Mouse (Mus musculus) brown adipose tissue, adult 24 weeks (tissue): ENCODE data around the gene Vkorc1. TPM values are rescaled to one million over a fixed set of nuclear protein-coding genes. Genes with fewer than 3 reads are reported as not detected.
"Not testable (repeated sequence)": the region's sequence is repeated elsewhere in the genome, so short reads cannot be mapped to it uniquely, and the experiment has no call there.

Experiments
- H3K27ac ChIP-seq: fragments of 200-500 bp; replicated peaks from 2 replicates; pipeline ENCODE4 v1.5.1; 2012; ENCODE audit warnings: low read depth, mild to moderate bottlenecking, low read length
- H3K4me1 ChIP-seq: fragments of 200-500 bp; 2 replicates; pipeline ENCODE4 v1.6.1; 2012; ENCODE audit warnings: low read length, mixed read lengths; ENCODE audit not compliant: control insufficient read depth, insufficient read depth, insufficient read length
- H3K4me3 ChIP-seq: fragments of 200-500 bp; 2 replicates; pipeline ENCODE4 v1.5.1; 2012; ENCODE audit warnings: low read depth, mild to moderate bottlenecking, low read length, moderate library complexity; ENCODE audit not compliant: insufficient read depth
- polyA plus RNA-seq: library from polyadenylated mRNA; stranded (reverse); fragments of >200 nt; gene quantifications from 2 replicates; pipeline ENCODE4 v1.2.4, GENCODE M21; 2012; ENCODE audit not compliant: missing spikeins, insufficient read depth, insufficient read length

Vkorc1 gene
- polyA plus RNA-seq, 1 experiment, result 86.0 TPM

DNA sequence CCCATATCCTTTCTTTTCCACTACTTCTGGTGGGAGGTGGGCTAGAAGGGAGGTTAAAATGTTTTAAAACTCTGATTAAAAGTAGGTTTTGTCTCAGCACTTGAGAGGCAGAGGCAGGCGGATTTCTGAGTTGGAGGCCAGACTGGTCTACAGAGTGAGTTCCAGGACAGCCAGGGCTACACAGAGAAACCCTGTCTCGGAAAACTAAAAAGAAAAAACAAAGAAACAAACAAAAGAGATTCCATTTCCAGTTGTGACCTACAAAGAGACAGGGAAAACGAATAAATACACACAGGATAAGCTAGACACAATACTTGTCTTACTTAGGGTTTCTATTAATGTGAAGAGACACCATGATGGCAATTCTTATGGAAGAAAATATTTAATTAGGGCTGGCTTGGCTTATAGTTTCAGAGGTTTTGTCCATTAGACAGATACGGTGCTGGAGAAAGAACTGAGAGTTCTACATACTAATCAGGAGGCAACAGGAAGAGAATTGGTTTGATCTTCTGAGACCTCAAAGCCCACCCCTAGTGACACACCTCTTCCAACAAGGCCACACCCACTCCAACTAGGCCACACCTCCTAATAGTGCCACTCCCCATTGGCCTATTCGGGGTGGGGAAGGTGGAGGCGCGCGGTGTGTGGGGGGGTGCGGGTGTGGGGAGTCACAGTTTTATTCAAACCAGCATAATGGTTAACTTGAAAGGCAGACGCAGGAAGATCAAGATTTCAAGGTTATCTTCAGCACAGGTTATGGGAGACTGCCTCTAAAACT lies 3.0 kb upstream of the Vkorc1 start:
- 0 out of 2 replicates have a peak, but pooled peaks cover 3% of the 10 kb centered on the region for H3K4me1 ChIP-seq
- H3K27ac ChIP-seq, result no peak overlapping the region
- H3K4me3 ChIP-seq, result no peak overlapping the region

DNA sequence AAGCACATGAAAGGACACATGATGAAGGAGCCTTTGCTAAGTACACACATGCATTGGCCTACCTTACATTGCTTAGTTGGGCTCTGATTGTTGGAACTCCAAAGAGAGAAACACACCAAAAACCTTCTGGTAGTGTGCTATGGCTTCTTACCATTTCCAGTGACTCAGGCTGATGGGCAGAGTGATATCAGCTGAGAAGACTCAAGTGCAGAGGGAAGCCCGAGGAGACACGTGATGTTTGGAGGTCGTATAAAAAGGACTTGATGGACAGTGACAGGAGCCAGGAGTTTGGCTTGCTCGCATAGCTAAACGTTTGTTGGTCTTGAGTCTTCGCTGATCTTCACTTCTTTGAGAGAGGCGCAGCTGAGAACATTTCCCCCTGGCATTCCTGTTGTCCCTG lies 2.1 kb upstream of the Vkorc1 start:
- Histone ChIP-seq H3K4me1 (0 out of 2 replicates have a peak, but pooled peaks cover 3% of the 10 kb centered on the region), H3K4me3 (no peak overlapping the region), H3K27ac (no peak overlapping the region)

DNA sequence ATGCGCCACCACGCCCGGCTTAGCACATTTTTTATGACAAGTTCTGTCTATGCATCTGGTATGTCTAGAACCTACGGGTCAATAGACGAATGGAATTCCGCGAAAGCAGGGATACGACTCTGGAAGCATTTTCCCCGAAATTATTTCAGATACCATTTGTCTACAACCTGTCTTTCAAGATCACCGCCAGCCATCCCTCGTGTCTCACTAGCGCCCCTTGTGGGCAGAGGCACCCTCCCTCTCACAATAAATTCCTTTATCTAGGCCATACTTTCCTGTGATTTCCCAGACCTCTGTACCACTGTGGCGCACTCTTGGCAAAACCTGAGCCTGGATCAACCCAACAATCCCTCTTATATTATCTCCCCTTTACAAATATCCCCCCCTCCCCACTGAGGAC lies 967 bp upstream of the Vkorc1 start:
- H3K4me3 ChIP-seq, result no peak overlapping the region
- 0 out of 2 replicates have a peak, but pooled peaks cover 3% of the 10 kb centered on the region for H3K4me1 ChIP-seq
- H3K27ac ChIP-seq, result no peak overlapping the region

DNA sequence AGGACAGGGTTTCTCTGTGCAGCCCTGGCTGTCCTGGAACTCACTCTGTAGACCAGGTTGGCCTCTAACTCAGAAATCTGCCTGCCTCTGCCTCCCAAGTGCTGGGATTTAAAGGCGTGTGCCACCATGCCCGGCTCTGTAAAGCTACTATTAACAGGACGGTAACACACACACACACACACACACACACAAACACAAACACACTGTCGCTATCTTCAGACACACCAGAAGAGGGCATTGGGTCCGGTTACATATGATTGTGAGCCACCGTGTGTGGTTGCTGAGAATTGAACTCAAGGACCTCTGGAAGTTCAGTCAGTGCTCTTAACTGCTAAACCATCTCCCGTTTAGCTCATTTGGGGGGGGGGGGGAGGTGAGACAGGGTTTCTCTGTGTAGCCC lies 474 bp upstream of the Vkorc1 start:
- H3K4me3 ChIP-seq, result peak overlapping the region; percentile 8; the same call in 1 of the 2 replicates
- 0 out of 2 replicates have a peak overlapping the region, but pooled peaks have one; percentile 18 for H3K27ac ChIP-seq
- H3K4me1 ChIP-seq, result not testable (repeated sequence)

DNA sequence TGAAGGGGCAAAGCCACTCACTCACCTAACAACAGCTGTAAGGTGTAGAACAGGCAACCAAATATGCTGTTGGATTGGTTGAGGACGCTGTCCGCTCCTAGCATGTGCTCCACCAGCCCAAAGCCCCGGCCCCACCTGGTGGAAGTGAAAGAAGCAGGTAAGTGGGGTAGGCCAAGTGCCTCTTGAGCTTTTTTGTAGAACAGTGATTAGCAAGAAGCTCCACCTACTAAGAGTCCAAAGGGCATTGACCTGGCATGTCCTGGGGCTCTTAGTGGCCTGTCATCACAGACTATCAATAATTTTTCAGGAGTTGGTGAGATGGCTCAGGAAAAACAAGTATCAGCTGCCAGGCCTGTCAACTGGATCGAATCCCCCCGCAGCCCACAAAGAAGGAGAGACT lies 937 bp downstream of the Vkorc1 start:
- Histone ChIP-seq H3K4me3 (peak overlapping the region; percentile 65), H3K27ac (no peak overlapping the region), H3K4me1 (0 out of 2 replicates have a peak, but pooled peaks cover 3% of the 10 kb centered on the region)

DNA sequence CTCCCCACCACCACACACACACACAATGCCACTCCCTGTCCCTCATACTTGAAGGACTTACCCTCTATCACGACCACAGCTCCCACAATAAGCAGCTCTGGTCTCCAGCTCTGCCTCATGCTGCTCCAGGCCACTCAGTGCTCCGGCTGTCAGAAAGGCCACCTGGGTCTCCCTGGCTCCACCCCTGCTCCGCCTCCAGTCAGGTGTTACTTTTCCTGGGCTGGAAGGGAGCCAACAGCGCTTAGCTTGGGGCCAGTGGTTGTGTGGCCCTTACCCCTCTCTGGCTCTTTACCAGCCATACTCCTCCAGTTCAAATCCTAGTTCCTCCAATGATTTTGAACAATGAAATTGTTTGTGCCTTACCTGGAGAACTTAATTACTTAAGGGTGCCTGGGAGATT lies 4.6 kb downstream of the Vkorc1 start, which contains the start of gene Prss53:
Gene Prss53, minus strand, starts transcription at position 173 of the 400 bp plus-strand sequence.
- H3K4me3 ChIP-seq, result no peak within 1 kb of the TSS
- H3K27ac ChIP-seq, result no peak within 1 kb of the TSS
- 0 out of 2 replicates have a peak, but pooled peaks cover 3% of the 10 kb centered on the region for H3K4me1 ChIP-seq

DNA sequence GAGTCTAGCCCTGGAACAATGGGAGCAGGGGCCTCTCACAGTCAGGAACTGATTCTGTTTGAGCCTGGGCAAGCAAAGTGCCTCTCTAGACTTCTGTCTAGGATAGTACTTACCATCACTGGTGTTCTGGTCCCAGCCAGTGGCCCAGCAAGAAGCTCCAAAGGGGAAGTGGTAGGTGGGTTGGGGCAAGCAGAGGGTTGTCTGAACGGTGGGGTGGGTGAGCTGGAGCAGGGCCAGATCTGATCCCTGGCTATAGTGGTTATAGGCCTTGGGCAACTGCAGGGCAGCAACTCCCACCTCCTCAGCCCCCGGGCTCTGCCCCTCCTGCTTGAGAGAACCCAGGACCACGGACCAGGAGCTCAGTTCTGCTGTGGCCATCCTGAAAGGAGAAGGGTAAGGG lies 6.6 kb downstream of the Vkorc1 start:
- Histone ChIP-seq H3K4me3 (no peak overlapping the region), H3K27ac (no peak overlapping the region), H3K4me1 (no peaks in the 10 kb centered on the region)

DNA sequence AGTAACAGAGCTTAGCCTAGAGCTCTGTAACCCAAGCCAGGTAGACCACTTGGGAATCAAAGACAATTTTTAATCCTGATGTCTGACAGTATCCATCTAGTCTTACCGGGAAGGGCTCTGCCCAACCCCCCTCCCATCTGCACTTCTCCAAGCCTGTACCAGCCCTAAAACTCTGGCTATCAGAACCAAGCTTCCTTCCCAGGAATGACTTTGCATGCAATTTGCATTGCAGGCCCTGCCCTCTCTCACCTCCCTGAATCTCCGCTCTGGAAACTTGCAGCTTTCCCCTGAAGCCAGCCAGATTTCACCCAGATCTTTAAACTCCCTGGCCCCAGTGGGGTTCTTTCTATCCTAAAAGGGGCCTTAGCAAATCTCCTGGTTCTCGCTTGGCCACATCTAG lies 7.6 kb downstream of the Vkorc1 start:
- no peak overlapping the region for H3K4me3 ChIP-seq
- H3K4me1 ChIP-seq, result no peaks in the 10 kb centered on the region
- H3K27ac ChIP-seq, result no peak overlapping the region

DNA sequence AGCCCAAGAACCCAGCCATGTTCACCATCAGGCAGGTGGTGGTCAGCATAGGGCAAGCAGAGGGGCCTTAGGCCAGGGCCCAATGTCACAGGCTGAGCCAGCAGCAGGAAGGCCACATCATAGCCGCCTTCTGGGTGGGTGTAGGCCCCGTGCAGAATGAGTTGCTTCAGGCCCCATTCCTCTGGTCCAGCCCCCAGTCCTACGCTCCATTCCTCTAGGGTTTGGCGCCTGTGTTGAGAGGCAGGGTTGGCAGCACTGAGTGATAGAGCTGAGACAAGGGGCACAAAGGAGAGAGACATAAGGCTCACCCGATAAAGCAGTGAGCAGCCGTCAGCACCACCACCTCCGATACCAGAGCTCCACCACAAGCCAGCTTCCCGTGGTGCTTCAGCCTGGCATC lies 8.2 kb downstream of the Vkorc1 start:
- Histone ChIP-seq H3K4me3 (no peak overlapping the region), H3K27ac (no peak overlapping the region), H3K4me1 (no peaks in the 10 kb centered on the region)

DNA sequence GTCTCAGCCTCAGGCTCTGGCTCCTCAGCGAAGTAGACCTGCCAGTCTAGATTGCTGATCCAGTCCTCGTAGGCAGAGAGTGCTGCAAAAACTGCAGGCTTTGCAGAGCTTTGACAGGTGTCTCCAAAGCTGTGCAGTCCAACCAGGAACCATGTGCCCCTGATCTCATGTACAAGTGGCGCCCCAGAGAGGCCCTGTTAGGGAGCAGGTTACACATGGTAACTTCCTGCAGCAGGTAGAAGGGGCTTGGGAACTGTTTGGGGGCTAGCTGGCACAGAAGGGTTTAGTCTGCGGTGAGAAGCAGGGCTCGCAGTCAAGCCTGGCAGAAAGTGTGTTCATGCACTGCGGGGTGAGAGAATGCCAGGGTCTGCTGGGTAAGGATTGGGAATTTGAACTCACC lies 8.9 kb downstream of the Vkorc1 start:
- no peak overlapping the region for H3K4me3 ChIP-seq
- H3K4me1 ChIP-seq, result no peaks in the 10 kb centered on the region

DNA sequence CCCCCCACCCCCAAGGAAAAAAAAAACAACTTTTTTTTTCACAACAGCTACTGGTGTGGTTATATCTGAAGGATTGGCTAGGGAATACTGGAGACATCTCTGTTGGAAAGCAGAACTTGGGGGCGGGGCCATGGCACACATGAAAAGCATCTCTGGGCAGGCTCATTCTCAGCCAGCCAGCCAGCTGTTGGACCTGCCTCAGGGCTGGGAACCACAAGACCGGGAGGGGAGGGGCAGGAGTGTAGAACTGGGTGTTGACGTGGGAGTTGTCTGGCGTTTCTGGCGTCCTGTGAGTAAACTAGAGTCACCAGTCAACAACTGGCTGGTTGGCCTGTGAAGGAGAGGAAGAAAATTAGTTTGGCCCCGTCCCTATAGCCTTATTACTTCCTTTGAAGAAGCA lies 9.5 kb downstream of the Vkorc1 start:
- no peak overlapping the region for H3K27ac ChIP-seq
- no peak overlapping the region for H3K4me3 ChIP-seq
- H3K4me1 ChIP-seq, result no peaks in the 10 kb centered on the region

More for the DNA sequence above, 8.9 kb downstream of the Vkorc1 start:
- no peak overlapping the region for H3K27ac ChIP-seq

DNA sequence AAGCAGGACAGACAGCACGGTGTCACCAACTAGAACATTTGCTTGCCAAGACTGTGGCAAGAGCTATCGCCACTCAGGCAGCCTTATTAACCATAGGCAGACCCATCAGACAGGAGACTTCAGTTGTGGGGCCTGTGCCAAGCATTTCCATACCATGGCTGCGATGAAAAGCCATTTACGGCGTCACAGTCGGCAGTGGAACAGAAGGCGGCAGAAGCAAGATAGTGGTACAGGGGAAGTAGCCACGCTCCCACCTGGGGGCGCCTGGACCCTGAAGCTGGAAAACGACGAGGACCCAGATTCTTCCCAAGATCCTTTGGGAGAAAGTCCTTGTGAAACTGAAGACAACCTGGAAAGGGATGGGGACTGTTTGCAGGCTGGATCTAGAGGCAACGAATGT lies 15.0 kb downstream of the Vkorc1 start:
- H3K27ac ChIP-seq, result no peak overlapping the region
- no peak overlapping the region for H3K4me3 ChIP-seq
- H3K4me1 ChIP-seq, result no peaks in the 10 kb centered on the region

DNA sequence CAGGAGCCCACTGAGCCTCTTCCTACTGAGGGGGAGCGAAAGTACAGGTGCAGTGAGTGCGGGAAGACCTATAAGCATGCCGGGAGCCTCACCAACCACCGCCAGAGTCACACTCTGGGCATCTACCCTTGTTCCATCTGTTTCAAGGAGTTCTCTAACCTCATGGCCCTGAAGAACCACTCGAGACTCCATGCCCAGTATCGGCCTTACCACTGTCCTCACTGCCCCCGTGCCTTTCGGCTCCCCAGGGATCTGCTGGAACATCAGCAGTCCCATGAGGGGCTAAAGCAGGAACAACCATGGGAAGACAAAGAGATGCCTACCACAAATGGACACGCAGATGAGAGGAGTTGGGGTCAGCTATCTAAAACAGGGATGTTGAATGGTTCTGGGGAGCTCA lies 16.1 kb downstream of the Vkorc1 start:
- Histone ChIP-seq H3K4me1 (no peaks in the 10 kb centered on the region; the same call in 1 of the 2 replicates), H3K27ac (no peak overlapping the region)

DNA sequence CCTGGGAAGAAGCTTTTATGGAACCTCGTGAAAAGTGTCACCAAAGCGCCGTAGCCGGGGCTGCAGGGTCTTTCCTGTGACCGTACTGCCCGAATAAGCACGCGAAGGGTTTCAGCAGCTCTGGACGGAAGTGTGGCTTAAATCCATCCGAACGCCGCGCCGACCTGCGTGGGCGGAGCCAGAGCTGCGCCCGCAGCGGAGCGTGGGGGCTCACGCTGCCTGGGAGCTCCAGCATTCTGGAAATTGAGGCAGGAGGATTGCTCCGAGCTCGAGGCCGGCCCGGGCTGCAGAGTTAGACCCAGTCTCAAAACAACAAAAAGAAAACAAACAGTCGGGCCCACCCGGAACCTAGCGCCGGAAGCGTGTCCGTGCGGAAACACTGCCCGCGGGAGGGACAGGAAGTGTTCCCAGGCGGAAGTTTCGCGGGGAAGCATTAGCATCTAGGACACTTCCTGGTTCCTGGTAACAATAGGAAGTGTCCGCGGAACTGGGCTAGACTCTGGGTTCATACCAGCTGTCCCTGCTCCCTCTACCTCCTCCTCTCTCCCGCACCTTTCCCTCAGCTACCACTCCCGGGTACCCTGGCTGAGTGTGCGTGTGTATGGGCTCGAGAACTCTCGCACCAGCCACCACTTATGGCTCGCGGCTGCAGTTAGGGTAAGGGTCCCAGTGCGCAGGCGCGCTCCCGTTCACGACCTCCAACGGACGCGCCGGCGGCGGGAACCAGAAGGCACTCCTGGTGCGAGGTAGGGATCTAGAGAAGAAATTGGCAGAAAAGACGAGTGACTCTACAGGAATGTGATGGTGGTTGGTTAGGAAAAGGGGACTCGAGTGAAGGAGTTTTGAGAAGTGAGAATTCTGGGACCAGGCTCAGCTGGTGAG lies 18.7 kb downstream of the Vkorc1 start, which contains the start of gene Zfp668:
Gene Zfp668, minus strand, starts transcription at position 362 of the 882 bp plus-strand sequence.
- H3K4me3 ChIP-seq, result peak within 1 kb of the TSS; percentile 85

More for the DNA sequence above, 16.1 kb downstream of the Vkorc1 start:
- no peak overlapping the region for H3K4me3 ChIP-seq

DNA sequence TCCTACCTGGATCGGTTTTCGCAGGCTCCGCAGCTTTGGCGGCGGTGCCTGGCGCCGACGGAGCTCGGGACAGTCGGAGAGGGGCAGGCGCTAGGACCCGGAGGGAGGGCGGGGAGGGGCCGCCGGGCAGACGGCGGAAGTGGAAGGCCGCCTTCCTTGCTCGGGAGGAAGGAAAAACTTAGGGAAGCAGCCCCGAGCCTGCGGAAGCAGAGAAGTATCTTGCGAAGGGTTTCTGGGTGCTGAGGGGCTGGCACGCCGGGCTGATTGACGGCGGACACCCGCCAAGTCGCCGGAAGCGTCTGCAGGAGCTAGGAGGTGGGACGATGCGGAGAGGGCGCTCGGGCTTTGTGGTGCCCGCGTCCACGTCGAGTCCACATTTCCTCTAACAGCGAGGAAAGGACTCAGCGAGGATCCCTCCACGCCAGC lies 19.4 kb downstream of the Vkorc1 start, which contains the start of gene Zfp646:
Gene Zfp646, plus strand, starts transcription at position 181 of the 426 bp plus-strand sequence.
- Histone ChIP-seq H3K4me3 (peak within 1 kb of the TSS; percentile 85), H3K4me1 (no peaks in the 10 kb centered on the region; the same call in 1 of the 2 replicates), H3K27ac (peak within 1 kb of the TSS; percentile 96)

More for the DNA sequence above, 18.7 kb downstream of the Vkorc1 start, which contains the start of gene Zfp668:
- H3K4me1 ChIP-seq, result no peaks in the 10 kb centered on the region; the same call in 1 of the 2 replicates
- peak within 1 kb of the TSS; percentile 96 for H3K27ac ChIP-seq
